Mouse (Mus musculus): ENCODE measurements around the gene Cyp2c68. TPM values are rescaled to one million over a fixed set of nuclear protein-coding genes. Genes with fewer than 3 reads are reported as not detected.
"Not testable (repeated sequence)": the region's sequence is repeated elsewhere in the genome, so short reads cannot be mapped to it uniquely, and the experiment has no call there.

Gene Cyp2c68
- polyA plus RNA-seq (2014; fragmentation: Nextera tagmentation; extraction: Ambion mirVana), result not detected in 2 replicates

- Histone ChIP-seq H3K27ac (replicated peaks; ENCODE audit: low read depth, low read length) (no peak within 1 kb of the TSS), H3K36me3 (ENCODE audit: control insufficient read depth, insufficient read depth, low read length) (no peaks in the 10 kb centered on the region), H3K4me3 (ENCODE audit: low read depth, low read length) (no peak within 1 kb of the TSS), H3K27me3 (replicated peaks; ENCODE audit: control insufficient read depth, insufficient read depth, low read length) (no peaks in the 10 kb centered on the region), H3K4me2 (ENCODE audit: low read depth, low read length) (no peak within 1 kb of the TSS), H3K9ac (ENCODE audit: low read depth, low read length) (no peak within 1 kb of the TSS), H3K9me3 (ENCODE audit: control insufficient read depth, low read length) (no peaks in the 10 kb centered on the region), H3K4me1 (ENCODE audit: control insufficient read depth, insufficient read depth, low read length) (no peaks in the 10 kb centered on the region)
- ATAC-seq (ENCODE audit: low read depth) (no peak), DNase-seq (ENCODE audit: low spot score) (no peak)
- 87% methylated on average over 2 of the region's 2 CpGs for WGBS
Measured at GRCm38 (mm10) chr19:39740920-39741319, at the start of gene Cyp2c68. Gene Cyp2c68, minus strand, starts transcription at chr19:39741054.

GRCm38 (mm10) chr19:39785458-39785857 is 44.6 kb upstream of the Cyp2c68 start:
- H3K27ac ChIP-seq (replicated peaks; ENCODE audit: low read depth, low read length); DNase-seq (ENCODE audit: low spot score); H3K27me3 ChIP-seq (replicated peaks; ENCODE audit: control insufficient read depth, insufficient read depth, low read length); H3K4me2 ChIP-seq (ENCODE audit: low read depth, low read length); H3K9me3 ChIP-seq (ENCODE audit: control insufficient read depth, low read length); H3K4me3 ChIP-seq (ENCODE audit: low read depth, low read length); H3K9ac ChIP-seq (ENCODE audit: low read depth, low read length); H3K4me1 ChIP-seq (ENCODE audit: control insufficient read depth, insufficient read depth, low read length); ATAC-seq (ENCODE audit: low read depth); H3K36me3 ChIP-seq (ENCODE audit: control insufficient read depth, insufficient read depth, low read length): not testable (repeated sequence)
- 66% methylated on average over 2 of the region's 2 CpGs for WGBS

GRCm38 (mm10) chr19:39745357-39745756 is 4.5 kb upstream of the Cyp2c68 start:
- Histone ChIP-seq H3K36me3 (ENCODE audit: control insufficient read depth, insufficient read depth, low read length) (no peaks in the 10 kb centered on the region), H3K27me3 (replicated peaks; ENCODE audit: control insufficient read depth, insufficient read depth, low read length) (no peaks in the 10 kb centered on the region), H3K4me2 (ENCODE audit: low read depth, low read length) (no peak overlapping the region), H3K4me1 (ENCODE audit: control insufficient read depth, insufficient read depth, low read length) (no peaks in the 10 kb centered on the region), H3K9ac (ENCODE audit: low read depth, low read length) (no peak overlapping the region), H3K9me3 (ENCODE audit: control insufficient read depth, low read length) (no peaks in the 10 kb centered on the region), H3K4me3 (ENCODE audit: low read depth, low read length) (no peak overlapping the region), H3K27ac (replicated peaks; ENCODE audit: low read depth, low read length) (no peak overlapping the region)
- WGBS, result 58% methylated on average over 1 of the region's 1 CpGs
- ATAC-seq (ENCODE audit: low read depth) (no peak), DNase-seq (ENCODE audit: low spot score) (no peak)

- H3K9me3 ChIP-seq (ENCODE audit: control insufficient read depth, low read length); H3K4me1 ChIP-seq (ENCODE audit: control insufficient read depth, insufficient read depth, low read length); H3K27me3 ChIP-seq (replicated peaks; ENCODE audit: control insufficient read depth, insufficient read depth, low read length); H3K4me3 ChIP-seq (ENCODE audit: low read depth, low read length); H3K36me3 ChIP-seq (ENCODE audit: control insufficient read depth, insufficient read depth, low read length); DNase-seq (ENCODE audit: low spot score); H3K4me2 ChIP-seq (ENCODE audit: low read depth, low read length); ATAC-seq (ENCODE audit: low read depth); H3K27ac ChIP-seq (replicated peaks; ENCODE audit: low read depth, low read length); H3K9ac ChIP-seq (ENCODE audit: low read depth, low read length): not testable (repeated sequence)
- WGBS, result 83% methylated on average over 1 of the region's 1 CpGs
Measured at GRCm38 (mm10) chr19:39744361-39744760, 3.5 kb upstream of the Cyp2c68 start.

GRCm38 (mm10) chr19:39711116-39711515 is 29.7 kb downstream of the Cyp2c68 start:
- not testable (repeated sequence) for H3K4me1 ChIP-seq (ENCODE audit: control insufficient read depth, insufficient read depth, low read length); ATAC-seq (ENCODE audit: low read depth); DNase-seq (ENCODE audit: low spot score); H3K9me3 ChIP-seq (ENCODE audit: control insufficient read depth, low read length); H3K36me3 ChIP-seq (ENCODE audit: control insufficient read depth, insufficient read depth, low read length); H3K9ac ChIP-seq (ENCODE audit: low read depth, low read length); H3K27ac ChIP-seq (replicated peaks; ENCODE audit: low read depth, low read length); H3K4me3 ChIP-seq (ENCODE audit: low read depth, low read length); H3K4me2 ChIP-seq (ENCODE audit: low read depth, low read length); H3K27me3 ChIP-seq (replicated peaks; ENCODE audit: control insufficient read depth, insufficient read depth, low read length)
- WGBS, result 75% methylated on average over 2 of the region's 2 CpGs

GRCm38 (mm10) chr19:39665650-39666049 is 75.2 kb downstream of the Cyp2c68 start:
- H3K4me1 ChIP-seq (ENCODE audit: control insufficient read depth, insufficient read depth, low read length); H3K36me3 ChIP-seq (ENCODE audit: control insufficient read depth, insufficient read depth, low read length); H3K27me3 ChIP-seq (replicated peaks; ENCODE audit: control insufficient read depth, insufficient read depth, low read length); H3K9ac ChIP-seq (ENCODE audit: low read depth, low read length); H3K4me2 ChIP-seq (ENCODE audit: low read depth, low read length); DNase-seq (ENCODE audit: low spot score); H3K27ac ChIP-seq (replicated peaks; ENCODE audit: low read depth, low read length); H3K4me3 ChIP-seq (ENCODE audit: low read depth, low read length); H3K9me3 ChIP-seq (ENCODE audit: control insufficient read depth, low read length); ATAC-seq (ENCODE audit: low read depth): not testable (repeated sequence)

- Histone ChIP-seq H3K27me3 (replicated peaks; ENCODE audit: control insufficient read depth, insufficient read depth, low read length) (no peaks in the 10 kb centered on the region), H3K4me1 (ENCODE audit: control insufficient read depth, insufficient read depth, low read length) (no peaks in the 10 kb centered on the region), H3K9ac (ENCODE audit: low read depth, low read length) (no peak overlapping the region), H3K4me3 (ENCODE audit: low read depth, low read length) (no peak overlapping the region), H3K27ac (replicated peaks; ENCODE audit: low read depth, low read length) (no peak overlapping the region), H3K4me2 (ENCODE audit: low read depth, low read length) (no peak overlapping the region), H3K9me3 (ENCODE audit: control insufficient read depth, low read length) (no peaks in the 10 kb centered on the region), H3K36me3 (ENCODE audit: control insufficient read depth, insufficient read depth, low read length) (no peaks in the 10 kb centered on the region)
- ATAC-seq (ENCODE audit: low read depth), result no peak
- WGBS, result 54% methylated on average over 1 of the region's 1 CpGs
- no peak for DNase-seq (ENCODE audit: low spot score)
Measured at GRCm38 (mm10) chr19:39652381-39652780, 88.5 kb downstream of the Cyp2c68 start.

- Histone ChIP-seq H3K27me3 (replicated peaks; ENCODE audit: control insufficient read depth, insufficient read depth, low read length) (no peaks in the 10 kb centered on the region), H3K36me3 (ENCODE audit: control insufficient read depth, insufficient read depth, low read length) (no peaks in the 10 kb centered on the region), H3K27ac (replicated peaks; ENCODE audit: low read depth, low read length) (no peak within 1 kb of the TSS), H3K4me2 (ENCODE audit: low read depth, low read length) (no peak within 1 kb of the TSS), H3K9ac (ENCODE audit: low read depth, low read length) (no peak within 1 kb of the TSS), H3K4me3 (ENCODE audit: low read depth, low read length) (no peak within 1 kb of the TSS), H3K4me1 (ENCODE audit: control insufficient read depth, insufficient read depth, low read length) (no peaks in the 10 kb centered on the region), H3K9me3 (ENCODE audit: control insufficient read depth, low read length) (no peaks in the 10 kb centered on the region)
- WGBS, result 94% methylated on average over 1 of the region's 1 CpGs
- ATAC-seq (ENCODE audit: low read depth) (no peak), DNase-seq (ENCODE audit: low spot score) (no peak)
Measured at GRCm38 (mm10) chr19:39648938-39649337, 91.9 kb downstream of the Cyp2c68 start, which contains the start of gene Cyp2c67. Gene Cyp2c67, minus strand, starts transcription at chr19:39649051.

GRCm38 (mm10) chr19:39647519-39647918 is 93.3 kb downstream of the Cyp2c68 start:
- Histone ChIP-seq H3K36me3 (ENCODE audit: control insufficient read depth, insufficient read depth, low read length) (no peaks in the 10 kb centered on the region), H3K27me3 (replicated peaks; ENCODE audit: control insufficient read depth, insufficient read depth, low read length) (no peaks in the 10 kb centered on the region), H3K4me3 (ENCODE audit: low read depth, low read length) (no peak overlapping the region), H3K4me2 (ENCODE audit: low read depth, low read length) (no peak overlapping the region), H3K9ac (ENCODE audit: low read depth, low read length) (no peak overlapping the region), H3K9me3 (ENCODE audit: control insufficient read depth, low read length) (no peaks in the 10 kb centered on the region), H3K27ac (replicated peaks; ENCODE audit: low read depth, low read length) (no peak overlapping the region), H3K4me1 (ENCODE audit: control insufficient read depth, insufficient read depth, low read length) (no peaks in the 10 kb centered on the region)
- WGBS, result 91% methylated on average over 9 of the region's 9 CpGs
- DNase-seq (ENCODE audit: low spot score) (no peak), ATAC-seq (ENCODE audit: low read depth) (no peak)
